Mouse (Mus musculus) stomach, postnatal 0 days (tissue): ENCODE measurements around the gene Rer1.

Source experiments
- CTCF ChIP-seq: IDR thresholded peaks from 2 replicates; pipeline ENCODE4 v1.5.1; 2016; ENCODE audit warnings: antibody characterized with exemption, low read depth, mild to moderate bottlenecking, moderate library complexity
- EP300 ChIP-seq: optimal IDR thresholded peaks from 2 replicates; pipeline ENCODE3; 2016; ENCODE audit warnings: antibody characterized with exemption

GRCm38 (mm10) chr4:155113766-155114410, 27.7 kb upstream of the Rer1 start:
- TF ChIP-seq CTCF (no peak), EP300 (no peak)
